In genomic region chr13:92882986-92883720, GRCm38 (mm10) we compare ENCODE assay signal across 20 mouse cellular contexts. TPM values are rescaled to one million over a fixed set of nuclear protein-coding genes. Genes with fewer than 3 reads are reported as not detected.
DNase-seq lines count a peak whose midpoint lies in the region; ATAC-seq and TF ChIP-seq lines count a peak whose summit lies in the region.
"Had no signal": no experiment of that assay in that cellular context is flagged by ENCODE, and none has a peak within 500 bp of the region (broad histone marks: within the 10 kb centered on the region; RNA-seq: fewer than 3 reads in every experiment).

No protein-coding gene starts in this region.

- TF ChIP-seq POLR2A in myocyte (IDR thresholded peaks at IDR 0.05; ENCODE audit: insufficient read length, low read depth), result no peak

- no peaks in the 10 kb centered on the region for H3K9me3 ChIP-seq in midbrain, embryonic 11.5 days (ENCODE audit: control insufficient read depth, low read length)
- H3K9me3 ChIP-seq in midbrain, postnatal 0 days (ENCODE audit: low read length), result no peaks in the 10 kb centered on the region
- H3K9me3 ChIP-seq: embryonic facial prominence, embryonic 12.5 days; embryonic facial prominence, embryonic 15.5 days; forebrain, embryonic 12.5 days; hindbrain, embryonic 12.5 days; hindbrain, embryonic 15.5 days had no signal

- H3K4me2 ChIP-seq in midbrain, embryonic 11.5 days, result no peak overlapping the region
- no peak overlapping the region for H3K4me2 ChIP-seq in midbrain, postnatal 0 days (ENCODE audit: low read depth, low read length, poor library complexity, severe bottlenecking)
- peak overlapping the region; percentile 32 for H3K4me2 ChIP-seq in myocyte (ENCODE audit: low read depth)
- H3K4me2 ChIP-seq: embryonic facial prominence, embryonic 12.5 days; embryonic facial prominence, embryonic 15.5 days; forebrain, embryonic 12.5 days; heart, embryonic 11.5 days; hindbrain, embryonic 12.5 days; hindbrain, embryonic 15.5 days had no signal

- H3K4me3 ChIP-seq in gastrocnemius, adult 2 months, result no peak overlapping the region
- no peak overlapping the region for H3K4me3 ChIP-seq in midbrain, embryonic 11.5 days (ENCODE audit: low read depth, low read length)
- H3K4me3 ChIP-seq in midbrain, postnatal 0 days (ENCODE audit: low read depth, low read length), result no peak overlapping the region
- H3K4me3 ChIP-seq in myocyte, result no peak overlapping the region
- H3K4me3 ChIP-seq: embryonic facial prominence, embryonic 12.5 days; embryonic facial prominence, embryonic 15.5 days; forebrain, embryonic 12.5 days; hindbrain, embryonic 12.5 days; hindbrain, embryonic 15.5 days had no signal

- 87% methylated on average over 7 of the region's 7 CpGs for WGBS in midbrain, embryonic 11.5 days
- WGBS in midbrain, postnatal 0 days, result 89% methylated on average over 7 of the region's 7 CpGs

- no peak for ATAC-seq in midbrain, embryonic 11.5 days (ENCODE audit: low FRiP score)
- no peak for ATAC-seq in midbrain, postnatal 0 days (ENCODE audit: low FRiP score)
- ATAC-seq: CD4-positive, CD25-positive, alpha-beta regulatory T cell, adult 4 months; forebrain, embryonic 16.5 days had no signal

- no peaks in the 10 kb centered on the region for H3K36me3 ChIP-seq in midbrain, embryonic 11.5 days (ENCODE audit: control insufficient read depth, insufficient read depth, low read length)
- H3K36me3 ChIP-seq in midbrain, postnatal 0 days (ENCODE audit: insufficient read depth, low read length), result no peaks in the 10 kb centered on the region
- no peaks in the 10 kb centered on the region for H3K36me3 ChIP-seq in myocyte (ENCODE audit: control insufficient read depth, insufficient read depth)
- H3K36me3 ChIP-seq: embryonic facial prominence, embryonic 12.5 days; embryonic facial prominence, embryonic 15.5 days; forebrain, embryonic 12.5 days; hindbrain, embryonic 12.5 days; hindbrain, embryonic 15.5 days had no signal

- H3K4me1 ChIP-seq in midbrain, embryonic 11.5 days (ENCODE audit: control insufficient read depth, insufficient read depth, low read length), result no peaks in the 10 kb centered on the region
- H3K4me1 ChIP-seq in midbrain, postnatal 0 days (ENCODE audit: insufficient read depth, low read length), result no peaks in the 10 kb centered on the region
- H3K4me1 ChIP-seq: embryonic facial prominence, embryonic 12.5 days; embryonic facial prominence, embryonic 15.5 days; hindbrain, embryonic 15.5 days had no signal

- peak; percentile 73 for DNase-seq in gastrocnemius, adult 2 months
- DNase-seq in gastrocnemius, postnatal 14 days, result no peak
- DNase-seq in midbrain, embryonic 11.5 days (ENCODE audit: low spot score, missing footprints), result peak; percentile 44
- DNase-seq in midbrain, postnatal 0 days (ENCODE audit: low spot score), result no peak
- DNase-seq in gastrocnemius, postnatal 25 days, result peak; percentile 26
- DNase-seq in liver, result no peak
- DNase-seq: cerebellum, adult 11 months; cerebellum, adult 2 months; cerebellum, adult 9-11 months; cerebellum, postnatal 25 days; heart, adult 11 months had no signal

- peak overlapping the region; percentile 95 for H3K27ac ChIP-seq in gastrocnemius, adult 2 months
- H3K27ac ChIP-seq in midbrain, embryonic 11.5 days (ENCODE audit: low read depth, low read length), result no peak overlapping the region
- no peak overlapping the region for H3K27ac ChIP-seq in midbrain, postnatal 0 days (ENCODE audit: low read depth, low read length)
- H3K27ac ChIP-seq: embryonic facial prominence, embryonic 12.5 days; embryonic facial prominence, embryonic 15.5 days; forebrain, embryonic 12.5 days; hindbrain, embryonic 12.5 days; hindbrain, embryonic 15.5 days had no signal

- no peak overlapping the region for H3K9ac ChIP-seq in midbrain, embryonic 11.5 days (ENCODE audit: low read length)
- H3K9ac ChIP-seq in midbrain, postnatal 0 days (replicated peaks; ENCODE audit: low read length, poor library complexity, severe bottlenecking), result no peak overlapping the region
- H3K9ac ChIP-seq: embryonic facial prominence, embryonic 12.5 days; embryonic facial prominence, embryonic 15.5 days; forebrain, embryonic 12.5 days; hindbrain, embryonic 12.5 days; hindbrain, embryonic 15.5 days had no signal

- H3K79me2 ChIP-seq in myocyte (ENCODE audit: control insufficient read depth, insufficient read depth), result no peaks in the 10 kb centered on the region

- no peak overlapping the region for H3ac ChIP-seq in myocyte (ENCODE audit: control insufficient read depth, insufficient read length)

- no peaks in the 10 kb centered on the region for H3K27me3 ChIP-seq in midbrain, embryonic 11.5 days (ENCODE audit: control insufficient read depth, insufficient read depth, low read length)
- H3K27me3 ChIP-seq in midbrain, postnatal 0 days (ENCODE audit: insufficient read depth, low read length), result no peaks in the 10 kb centered on the region
- H3K27me3 ChIP-seq in myocyte (ENCODE audit: control insufficient read depth, insufficient read depth, insufficient read length), result no peaks in the 10 kb centered on the region
- H3K27me3 ChIP-seq: embryonic facial prominence, embryonic 12.5 days; embryonic facial prominence, embryonic 15.5 days; forebrain, embryonic 12.5 days; hindbrain, embryonic 12.5 days; hindbrain, embryonic 15.5 days had no signal

- TF ChIP-seq CTCF in gastrocnemius, adult 2 months (IDR thresholded peaks at IDR 0.05), result no peak
- TF ChIP-seq CTCF in midbrain, postnatal 0 days (IDR thresholded peaks at IDR 0.05), result no peak

- intact Hi-C loops in gastrocnemius, adult 2 months (cut with DNase I), result loop anchor here (5.0 to 10.0 kb wide), 4 partner anchors 82 to 254 kb away; no protein-coding TSS in a partner anchor
- intact Hi-C loops in gastrocnemius, postnatal 14 days (cut with DNase I; ENCODE audit: low total_unique reads), result no loop called here

TF ChIP-seq in myocyte, 11 proteins besides CTCF, POLR2A, EP300 and RAD21:
- no peak for TF ChIP-seq USF1 (IDR thresholded peaks at IDR 0.05; ENCODE audit: low read depth)
- no peak for TF ChIP-seq MAX (IDR thresholded peaks at IDR 0.05; ENCODE audit: low read depth)
- no peak for TF ChIP-seq TCF3 (IDR thresholded peaks at IDR 0.05; ENCODE audit: insufficient read length, low read depth)
- TF ChIP-seq MYOG (IDR thresholded peaks at IDR 0.05; ENCODE audit: control insufficient read depth in 1 of 3, insufficient read depth in 1 of 3, insufficient read length in 2 of 3, low read depth in 2 of 3), result no peak
- no peak for TF ChIP-seq SRF (IDR thresholded peaks at IDR 0.05; ENCODE audit: control insufficient read depth, insufficient read length, low read depth)
- no peak for TF ChIP-seq E2F4 (IDR thresholded peaks at IDR 0.05; ENCODE audit: insufficient read depth)
- no peak for TF ChIP-seq CEBPB (IDR thresholded peaks at IDR 0.05; ENCODE audit: insufficient read depth, poor library complexity, severe bottlenecking)
- TF ChIP-seq REST (IDR thresholded peaks at IDR 0.05; ENCODE audit: insufficient read depth, insufficient read length), result no peak
- TF ChIP-seq TCF12 (IDR thresholded peaks at IDR 0.05; ENCODE audit: insufficient read depth, poor library complexity, severe bottlenecking), result no peak
- no peak for TF ChIP-seq POLR2AphosphoS2 (IDR thresholded peaks at IDR 0.05; ENCODE audit: insufficient read length, low read depth)
- no peak for TF ChIP-seq MYOD1 (IDR thresholded peaks at IDR 0.05; ENCODE audit: control insufficient read depth in 1 of 3, insufficient read length in 2 of 3, low read depth in 2 of 3)

RNA-seq across cellular contexts. Expression of gene Mtx3, which starts 38.6 kb away (rescaled TPM):
- total RNA-seq in gastrocnemius, adult 2 months (2021), result 1 to 10 TPM; 4.3 to 4.7 TPM
- total RNA-seq in gastrocnemius, postnatal 14 days (2021), result 1 to 10 TPM; 4.7 to 6.1 TPM
- polyA plus RNA-seq in midbrain, embryonic 11.5 days (2014; fragmentation: Nextera tagmentation; extraction: Ambion mirVana), result 4.9 and 5.9 TPM in 2 replicates
- total RNA-seq in midbrain, postnatal 0 days (2014; rRNA removed), result 26.9 and 27.9 TPM in 2 replicates
- 3.1 and 3.8 TPM in 2 replicates for polyA plus RNA-seq in midbrain, postnatal 0 days (2015; fragmentation: Nextera tagmentation; extraction: Ambion mirVana)
- total RNA-seq in gastrocnemius, postnatal 25 days (2021), result 1 to 10 TPM; 3.2 to 4.4 TPM
- polyA plus RNA-seq in myocyte (2012; fragmentation: generic; extraction: Trizol), result 1.9 TPM

Comparison
In these comparisons a context has a peak if more than half of its experiments do, and no peak if none do; other contexts are left out.
1. DNase-seq: peak in gastrocnemius, adult 2 months (single experiment), midbrain, embryonic 11.5 days (single experiment) and gastrocnemius, postnatal 25 days (single experiment); none in gastrocnemius, postnatal 14 days (single experiment), midbrain, postnatal 0 days (single experiment) and liver (single experiment).